Mouse (Mus musculus) embryo, embryonic 10 days (tissue): ENCODE measurements around the gene Pde4a.
A peak's percentile ranks its signal among the peaks of the same experiment; 100 is the strongest.
"Not testable (repeated sequence)": the region's sequence is repeated elsewhere in the genome, so short reads cannot be mapped to it uniquely, and the experiment has no call there.

Source experiments
- DNase-seq: peaks from one replicate; pipeline ENCODE4 v3.0.0-alpha.2; 2015; ENCODE audit warnings: low spot score

Pde4a gene

GRCm38 (mm10) chr9:21245113-21245487, 79.6 kb downstream of the Pde4a start:
- DNase-seq, result no peak

- no peak for DNase-seq
Measured at GRCm38 (mm10) chr9:21246342-21246741, 80.8 kb downstream of the Pde4a start.

GRCm38 (mm10) chr9:21248326-21248725, 82.8 kb downstream of the Pde4a start, which contains the start of gene S1pr5:
Gene S1pr5 (minus strand): TSS chr9:21248443.
- peak; percentile 42 for DNase-seq

- no peak for DNase-seq
Measured at GRCm38 (mm10) chr9:21249629-21250508, 84.4 kb downstream of the Pde4a start.

- DNase-seq, result no peak
Measured at GRCm38 (mm10) chr9:21250509-21250908, 85.0 kb downstream of the Pde4a start.

- no peak for DNase-seq
Measured at GRCm38 (mm10) chr9:21251116-21251735, 85.7 kb downstream of the Pde4a start.

- DNase-seq, result no peak
Measured at GRCm38 (mm10) chr9:21254690-21255089, 89.2 kb downstream of the Pde4a start.

GRCm38 (mm10) chr9:21256349-21256748, 90.8 kb downstream of the Pde4a start:
- not testable (repeated sequence) for DNase-seq

- no peak for DNase-seq
Measured at GRCm38 (mm10) chr9:21260491-21261040, 95.1 kb downstream of the Pde4a start.

GRCm38 (mm10) chr9:21261831-21262230, 96.3 kb downstream of the Pde4a start:
- no peak for DNase-seq
